Mouse (Mus musculus): ENCODE data around the gene Praf2.
A peak's percentile ranks its signal among the peaks of the same experiment; 100 is the strongest.
"Not testable (repeated sequence)": the region's sequence is repeated elsewhere in the genome, so short reads cannot be mapped to it uniquely, and the experiment has no call there.

The Praf2 gene

GRCm38 (mm10) chrX:7728215-7728921 lies at the start of gene Praf2:
Gene Praf2, plus strand, starts transcription at chrX:7728439.
- DNase-seq (ENCODE audit: low spot score in 2 of 2): peak; percentile 80 to 87

GRCm38 (mm10) chrX:7678986-7679385 lies 49.3 kb upstream of the Praf2 start:
- no peak for DNase-seq (ENCODE audit: low spot score in 2 of 2)

- DNase-seq (ENCODE audit: low spot score in 2 of 2): peak; percentile 82 to 85
Observed at GRCm38 (mm10) chrX:7679405-7680056, 48.7 kb upstream of the Praf2 start.

GRCm38 (mm10) chrX:7680057-7680412 lies 48.2 kb upstream of the Praf2 start:
- no peak for DNase-seq (ENCODE audit: low spot score in 2 of 2)

GRCm38 (mm10) chrX:7680864-7681263 lies 47.4 kb upstream of the Praf2 start, which contains the start of gene Magix:
Gene Magix, minus strand, starts transcription at chrX:7681251.
- DNase-seq (ENCODE audit: low spot score in 2 of 2): no peak

- DNase-seq (ENCODE audit: low spot score in 2 of 2): no peak
Observed at GRCm38 (mm10) chrX:7688321-7688720, 39.9 kb upstream of the Praf2 start.

- no peak for DNase-seq (ENCODE audit: low spot score in 2 of 2)
Observed at GRCm38 (mm10) chrX:7690486-7690885, 37.8 kb upstream of the Praf2 start.

- DNase-seq (ENCODE audit: low spot score in 2 of 2): no peak
Observed at GRCm38 (mm10) chrX:7692862-7693261, 35.4 kb upstream of the Praf2 start.

- no peak for DNase-seq (ENCODE audit: low spot score in 2 of 2)
Observed at GRCm38 (mm10) chrX:7696520-7696919, 31.7 kb upstream of the Praf2 start.

GRCm38 (mm10) chrX:7696954-7697381 lies 31.3 kb upstream of the Praf2 start, which contains the start of gene Gpkow:
Gene Gpkow, plus strand, starts transcription at chrX:7697131.
- peak; percentile 82 to 88 for DNase-seq (ENCODE audit: low spot score in 2 of 2)

- not testable (repeated sequence) for DNase-seq (ENCODE audit: low spot score in 2 of 2)
Observed at GRCm38 (mm10) chrX:7713764-7714134, 14.5 kb upstream of the Praf2 start.

- DNase-seq (ENCODE audit: low spot score in 2 of 2): peak; percentile 93 to 94
Observed at GRCm38 (mm10) chrX:7714135-7714899, 13.9 kb upstream of the Praf2 start, which contains the start of gene Wdr45. Gene Wdr45, plus strand, starts transcription at chrX:7714333.

- DNase-seq (ENCODE audit: low spot score in 2 of 2): not testable (repeated sequence)
Observed at GRCm38 (mm10) chrX:7716058-7716457, 12.2 kb upstream of the Praf2 start.

GRCm38 (mm10) chrX:7721514-7722281 lies 6.5 kb upstream of the Praf2 start, which contains the start of gene Gm45208:
Gene Gm45208, plus strand, starts transcription at chrX:7722245.
- peak; percentile 60 to 77 for DNase-seq (ENCODE audit: low spot score in 2 of 2)

GRCm38 (mm10) chrX:7722282-7722611 lies 6.0 kb upstream of the Praf2 start:
- DNase-seq (ENCODE audit: low spot score in 2 of 2): no peak

- DNase-seq (ENCODE audit: low spot score in 2 of 2): no peak
Observed at GRCm38 (mm10) chrX:7722691-7723090, 5.5 kb upstream of the Praf2 start.

- no peak for DNase-seq (ENCODE audit: low spot score in 2 of 2)
Observed at GRCm38 (mm10) chrX:7724135-7724534, 4.1 kb upstream of the Praf2 start.

- DNase-seq (ENCODE audit: low spot score in 2 of 2): no peak
Observed at GRCm38 (mm10) chrX:7725841-7726240, 2.4 kb upstream of the Praf2 start.

GRCm38 (mm10) chrX:7727176-7727575 lies 1.1 kb upstream of the Praf2 start:
- DNase-seq (ENCODE audit: low spot score in 2 of 2): no peak

GRCm38 (mm10) chrX:7728922-7729265 lies 655 bp downstream of the Praf2 start:
- DNase-seq (ENCODE audit: low spot score in 2 of 2): no peak

- peak; percentile 40 to 43 for DNase-seq (ENCODE audit: low spot score in 2 of 2)
Observed at GRCm38 (mm10) chrX:7733571-7734156, 5.4 kb downstream of the Praf2 start.

All from right cerebral cortex, adult 2 months (tissue).